Mouse (Mus musculus): ENCODE measurements at regions not wholly inside any gene's neighbourhood (a gene's known extent, or its start where the extent isn't known, plus 50 kb on each side); places are given as distances from the start of the nearest gene placed in this dataset.
A peak's percentile ranks its signal among the peaks of the same experiment; 100 is the strongest.

- Histone ChIP-seq H3K27me3 (ENCODE audit: control insufficient read depth, insufficient read depth, low read length) (peaks cover 14% of the 10 kb centered on the region), H3K36me3 (ENCODE audit: control insufficient read depth, insufficient read depth, low read length) (no peaks in the 10 kb centered on the region), H3K9ac (ENCODE audit: low read depth, low read length) (no peak overlapping the region), H3K9me3 (ENCODE audit: control insufficient read depth, low read length) (no peaks in the 10 kb centered on the region), H3K27ac (ENCODE audit: low read depth, low read length) (no peak overlapping the region), H3K4me1 (ENCODE audit: control insufficient read depth, insufficient read depth, low read length) (no peaks in the 10 kb centered on the region), H3K4me3 (ENCODE audit: low read length) (no peak overlapping the region), H3K4me2 (replicated peaks; ENCODE audit: low read depth, low read length) (no peak overlapping the region)
- WGBS = 97% methylated on average over 3 of the region's 3 CpGs
- ATAC-seq (ENCODE audit: low FRiP score, low TSS enrichment) = no peak
Measured at GRCm38 (mm10) chr6:84391016-84391415, 202.7 kb downstream of the Cyp26b1 start.

GRCm38 (mm10) chr6:84385696-84386095 lies 208.0 kb downstream of the Cyp26b1 start:
- Histone ChIP-seq H3K9me3 (ENCODE audit: control insufficient read depth, low read length) (no peaks in the 10 kb centered on the region), H3K4me3 (ENCODE audit: low read length) (no peak overlapping the region), H3K4me2 (replicated peaks; ENCODE audit: low read depth, low read length) (no peak overlapping the region), H3K27ac (ENCODE audit: low read depth, low read length) (no peak overlapping the region), H3K27me3 (ENCODE audit: control insufficient read depth, insufficient read depth, low read length) (peaks cover 8% of the 10 kb centered on the region; the same call in 1 of the 2 replicates), H3K4me1 (ENCODE audit: control insufficient read depth, insufficient read depth, low read length) (no peaks in the 10 kb centered on the region), H3K36me3 (ENCODE audit: control insufficient read depth, insufficient read depth, low read length) (no peaks in the 10 kb centered on the region), H3K9ac (ENCODE audit: low read depth, low read length) (peak overlapping the region; percentile 13; the same call in 1 of the 2 replicates)
- 6% methylated on average over 10 of the region's 10 CpGs for WGBS
- no peak for ATAC-seq (ENCODE audit: low FRiP score, low TSS enrichment)

GRCm38 (mm10) chr6:84383718-84384117 lies 210.0 kb downstream of the Cyp26b1 start:
- no peak overlapping the region for H3K4me2 ChIP-seq (replicated peaks; ENCODE audit: low read depth, low read length)
- H3K36me3 ChIP-seq (ENCODE audit: control insufficient read depth, insufficient read depth, low read length) = no peaks in the 10 kb centered on the region
- H3K27ac ChIP-seq (ENCODE audit: low read depth, low read length) = no peak overlapping the region
- no peaks in the 10 kb centered on the region for H3K9me3 ChIP-seq (ENCODE audit: control insufficient read depth, low read length)
- no peaks in the 10 kb centered on the region for H3K4me1 ChIP-seq (ENCODE audit: control insufficient read depth, insufficient read depth, low read length)
- H3K4me3 ChIP-seq (ENCODE audit: low read length) = no peak overlapping the region
- no peak overlapping the region for H3K9ac ChIP-seq (ENCODE audit: low read depth, low read length)
- peaks cover 15% of the 10 kb centered on the region; the same call in 1 of the 2 replicates for H3K27me3 ChIP-seq (ENCODE audit: control insufficient read depth, insufficient read depth, low read length)
- ATAC-seq (ENCODE audit: low FRiP score, low TSS enrichment) = no peak
- WGBS = 84% methylated on average over 3 of the region's 3 CpGs

- Histone ChIP-seq H3K4me3 (ENCODE audit: low read length) (no peak overlapping the region), H3K27ac (ENCODE audit: low read depth, low read length) (no peak overlapping the region), H3K27me3 (ENCODE audit: control insufficient read depth, insufficient read depth, low read length) (peaks cover 15% of the 10 kb centered on the region; the same call in 1 of the 2 replicates), H3K4me2 (replicated peaks; ENCODE audit: low read depth, low read length) (no peak overlapping the region), H3K4me1 (ENCODE audit: control insufficient read depth, insufficient read depth, low read length) (no peaks in the 10 kb centered on the region), H3K36me3 (ENCODE audit: control insufficient read depth, insufficient read depth, low read length) (no peaks in the 10 kb centered on the region), H3K9ac (ENCODE audit: low read depth, low read length) (no peak overlapping the region), H3K9me3 (ENCODE audit: control insufficient read depth, low read length) (no peaks in the 10 kb centered on the region)
- ATAC-seq (ENCODE audit: low FRiP score, low TSS enrichment) = no peak
- WGBS = 93% methylated on average over 3 of the region's 3 CpGs
Measured at GRCm38 (mm10) chr6:84383141-84383540, 210.6 kb downstream of the Cyp26b1 start.

- Histone ChIP-seq H3K4me1 (ENCODE audit: control insufficient read depth, insufficient read depth, low read length) (no peaks in the 10 kb centered on the region), H3K9ac (ENCODE audit: low read depth, low read length) (no peak overlapping the region), H3K4me2 (replicated peaks; ENCODE audit: low read depth, low read length) (no peak overlapping the region), H3K4me3 (ENCODE audit: low read length) (no peak overlapping the region), H3K36me3 (ENCODE audit: control insufficient read depth, insufficient read depth, low read length) (no peaks in the 10 kb centered on the region), H3K27ac (ENCODE audit: low read depth, low read length) (no peak overlapping the region), H3K27me3 (ENCODE audit: control insufficient read depth, insufficient read depth, low read length) (peaks cover 14% of the 10 kb centered on the region; the same call in 1 of the 2 replicates), H3K9me3 (ENCODE audit: control insufficient read depth, low read length) (no peaks in the 10 kb centered on the region)
- WGBS = 48% methylated on average over 10 of the region's 10 CpGs
- no peak for ATAC-seq (ENCODE audit: low FRiP score, low TSS enrichment)
Measured at GRCm38 (mm10) chr6:84381571-84381970, 212.1 kb downstream of the Cyp26b1 start.

GRCm38 (mm10) chr6:84376666-84377065 lies 217.0 kb downstream of the Cyp26b1 start:
- Histone ChIP-seq H3K4me2 (replicated peaks; ENCODE audit: low read depth, low read length) (no peak overlapping the region), H3K4me3 (ENCODE audit: low read length) (no peak overlapping the region), H3K27ac (ENCODE audit: low read depth, low read length) (no peak overlapping the region), H3K4me1 (ENCODE audit: control insufficient read depth, insufficient read depth, low read length) (no peaks in the 10 kb centered on the region), H3K36me3 (ENCODE audit: control insufficient read depth, insufficient read depth, low read length) (no peaks in the 10 kb centered on the region), H3K9me3 (ENCODE audit: control insufficient read depth, low read length) (no peaks in the 10 kb centered on the region), H3K9ac (ENCODE audit: low read depth, low read length) (no peak overlapping the region), H3K27me3 (ENCODE audit: control insufficient read depth, insufficient read depth, low read length) (peaks cover 22% of the 10 kb centered on the region; the same call in 1 of the 2 replicates)
- no peak for ATAC-seq (ENCODE audit: low FRiP score, low TSS enrichment)
- 75% methylated on average over 11 of the region's 11 CpGs for WGBS

GRCm38 (mm10) chr6:84375498-84375897 lies 218.2 kb downstream of the Cyp26b1 start:
- H3K27ac ChIP-seq (ENCODE audit: low read depth, low read length) = no peak overlapping the region
- ATAC-seq (ENCODE audit: low FRiP score, low TSS enrichment) = no peak; the same call in 1 of the 2 replicates

GRCm38 (mm10) chr6:84366365-84366764 lies 227.3 kb downstream of the Cyp26b1 start:
- Histone ChIP-seq H3K9ac (ENCODE audit: low read depth, low read length) (no peak overlapping the region), H3K4me3 (ENCODE audit: low read length) (no peak overlapping the region), H3K36me3 (ENCODE audit: control insufficient read depth, insufficient read depth, low read length) (no peaks in the 10 kb centered on the region), H3K4me1 (ENCODE audit: control insufficient read depth, insufficient read depth, low read length) (no peaks in the 10 kb centered on the region), H3K27me3 (ENCODE audit: control insufficient read depth, insufficient read depth, low read length) (peaks cover 3% of the 10 kb centered on the region; the same call in 1 of the 2 replicates), H3K27ac (ENCODE audit: low read depth, low read length) (no peak overlapping the region), H3K4me2 (replicated peaks; ENCODE audit: low read depth, low read length) (no peak overlapping the region), H3K9me3 (ENCODE audit: control insufficient read depth, low read length) (no peaks in the 10 kb centered on the region)
- 55% methylated on average over 6 of the region's 6 CpGs for WGBS
- no peak for ATAC-seq (ENCODE audit: low FRiP score, low TSS enrichment)

More at GRCm38 (mm10) chr6:84375498-84375897, 218.2 kb downstream of the Cyp26b1 start:
- Histone ChIP-seq H3K4me2 (replicated peaks; ENCODE audit: low read depth, low read length) (no peak overlapping the region), H3K27me3 (ENCODE audit: control insufficient read depth, insufficient read depth, low read length) (peaks cover 22% of the 10 kb centered on the region; the same call in 1 of the 2 replicates), H3K36me3 (ENCODE audit: control insufficient read depth, insufficient read depth, low read length) (no peaks in the 10 kb centered on the region), H3K9me3 (ENCODE audit: control insufficient read depth, low read length) (no peaks in the 10 kb centered on the region), H3K4me1 (ENCODE audit: control insufficient read depth, insufficient read depth, low read length) (no peaks in the 10 kb centered on the region), H3K9ac (ENCODE audit: low read depth, low read length) (no peak overlapping the region), H3K4me3 (ENCODE audit: low read length) (no peak overlapping the region)
- WGBS = 11% methylated on average over 8 of the region's 8 CpGs

GRCm38 (mm10) chr6:84365914-84366313 lies 227.8 kb downstream of the Cyp26b1 start:
- Histone ChIP-seq H3K9ac (ENCODE audit: low read depth, low read length) (no peak overlapping the region), H3K36me3 (ENCODE audit: control insufficient read depth, insufficient read depth, low read length) (no peaks in the 10 kb centered on the region), H3K4me3 (ENCODE audit: low read length) (no peak overlapping the region), H3K27me3 (ENCODE audit: control insufficient read depth, insufficient read depth, low read length) (peaks cover 3% of the 10 kb centered on the region; the same call in 1 of the 2 replicates), H3K4me1 (ENCODE audit: control insufficient read depth, insufficient read depth, low read length) (no peaks in the 10 kb centered on the region), H3K4me2 (replicated peaks; ENCODE audit: low read depth, low read length) (no peak overlapping the region), H3K9me3 (ENCODE audit: control insufficient read depth, low read length) (no peaks in the 10 kb centered on the region), H3K27ac (ENCODE audit: low read depth, low read length) (no peak overlapping the region)
- 61% methylated on average over 4 of the region's 4 CpGs for WGBS
- ATAC-seq (ENCODE audit: low FRiP score, low TSS enrichment) = no peak

All from kidney, embryonic 14.5 days (tissue).